ENCODE assay signal across 8 mouse cellular contexts in the genomic region with DNA sequence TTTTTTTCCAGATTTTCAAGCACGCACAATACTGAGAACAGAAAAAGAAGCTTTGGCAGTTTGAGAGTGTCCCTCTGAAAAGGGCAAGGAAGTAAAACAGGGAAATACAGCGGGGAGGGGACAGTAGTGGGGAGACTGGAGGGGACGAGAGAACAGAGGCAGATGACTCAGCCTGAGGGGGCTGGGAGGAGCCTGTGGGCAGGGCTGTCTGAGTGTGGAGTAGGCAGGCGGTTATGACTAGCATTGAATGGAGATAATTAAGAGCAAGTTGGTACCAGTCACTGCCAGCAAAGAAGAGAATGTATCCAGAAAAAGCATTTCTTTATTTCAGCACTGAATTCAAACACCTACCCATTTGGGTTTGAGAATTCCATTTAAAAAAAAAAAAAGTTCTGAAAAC.
DNase-seq lines count a peak whose midpoint lies in the region; ATAC-seq lines count a peak whose summit lies in the region.

No protein-coding gene starts in this region.

- H3K9me3 ChIP-seq in forebrain, embryonic 12.5 days = no peaks in the 10 kb centered on the region
- H3K9me3 ChIP-seq in stomach, embryonic 15.5 days = no peaks in the 10 kb centered on the region
- no peaks in the 10 kb centered on the region for H3K9me3 ChIP-seq in hindbrain, embryonic 16.5 days (ENCODE audit: control insufficient read depth, low read length)

- H3K4me3 ChIP-seq in forebrain, embryonic 12.5 days (replicated peaks) = no peak overlapping the region
- H3K4me3 ChIP-seq in stomach, embryonic 15.5 days (replicated peaks) = no peak overlapping the region
- H3K4me3 ChIP-seq in hindbrain, embryonic 16.5 days (ENCODE audit: low read length) = no peak overlapping the region

- no peaks in the 10 kb centered on the region for H3K36me3 ChIP-seq in forebrain, embryonic 12.5 days (replicated peaks)
- no peaks in the 10 kb centered on the region for H3K36me3 ChIP-seq in stomach, embryonic 15.5 days
- H3K36me3 ChIP-seq in hindbrain, embryonic 16.5 days (ENCODE audit: control insufficient read depth, insufficient read depth, low read length) = no peaks in the 10 kb centered on the region

- H3K4me2 ChIP-seq in forebrain, embryonic 12.5 days = no peak overlapping the region
- H3K4me2 ChIP-seq in stomach, embryonic 15.5 days = no peak overlapping the region
- no peak overlapping the region for H3K4me2 ChIP-seq in hindbrain, embryonic 16.5 days (ENCODE audit: low read length)

- 0 out of 2 replicates have a peak overlapping the region, but pooled peaks have one; percentile 46 for H3K27ac ChIP-seq in forebrain, embryonic 12.5 days
- H3K27ac ChIP-seq in stomach, embryonic 15.5 days = no peak overlapping the region
- no peak overlapping the region for H3K27ac ChIP-seq in hindbrain, embryonic 16.5 days (ENCODE audit: low read depth, low read length)

- H3K27me3 ChIP-seq in forebrain, embryonic 12.5 days = no peaks in the 10 kb centered on the region
- H3K27me3 ChIP-seq in stomach, embryonic 15.5 days (replicated peaks) = no peaks in the 10 kb centered on the region
- H3K27me3 ChIP-seq in hindbrain, embryonic 16.5 days (replicated peaks; ENCODE audit: control insufficient read depth, insufficient read depth, low read length) = no peaks in the 10 kb centered on the region

- WGBS in forebrain, embryonic 12.5 days = 44% methylated on average over 4 of the region's 4 CpGs
- 42% methylated on average over 4 of the region's 4 CpGs for WGBS in stomach, embryonic 15.5 days
- 55% methylated on average over 4 of the region's 4 CpGs for WGBS in hindbrain, embryonic 16.5 days

- peak; percentile 80 for ATAC-seq in forebrain, embryonic 12.5 days (ENCODE audit: low FRiP score)
- ATAC-seq in stomach, embryonic 15.5 days (ENCODE audit: insufficient read depth, low FRiP score, low read depth) = peak; percentile 66; the same call in 1 of the 2 replicates
- ATAC-seq in activated CD4-positive, CD25-positive, alpha-beta regulatory T cell, adult 4 months = no peak
- no peak for ATAC-seq in hindbrain, embryonic 16.5 days

- no peak overlapping the region for H3K9ac ChIP-seq in forebrain, embryonic 12.5 days
- H3K9ac ChIP-seq in stomach, embryonic 15.5 days = no peak overlapping the region
- no peak overlapping the region for H3K9ac ChIP-seq in hindbrain, embryonic 16.5 days (ENCODE audit: low read depth, low read length)

- peak; percentile 11 for DNase-seq in kidney, postnatal 10 days
- no peak for DNase-seq in kidney, adult 9 months
- peak; percentile 7 for DNase-seq in MN1 (ENCODE audit: low spot score)
- peak; percentile 75 to 81 for DNase-seq in left cerebral cortex, adult 18-20 months (ENCODE audit: low spot score in 2 of 2)

- peaks cover 4% of the 10 kb centered on the region; the same call in 1 of the 2 replicates for H3K4me1 ChIP-seq in forebrain, embryonic 12.5 days
- H3K4me1 ChIP-seq in stomach, embryonic 15.5 days = no peaks in the 10 kb centered on the region
- H3K4me1 ChIP-seq in hindbrain, embryonic 16.5 days (ENCODE audit: control insufficient read depth, insufficient read depth, low read depth, low read length) = no peaks in the 10 kb centered on the region

Comparison
In these comparisons a context has a peak if more than half of its experiments do, and no peak if none do; other contexts are left out.
1. ATAC-seq: peak in forebrain, embryonic 12.5 days (single experiment) and stomach, embryonic 15.5 days (single experiment); none in activated CD4-positive, CD25-positive, alpha-beta regulatory T cell, adult 4 months (single experiment) and hindbrain, embryonic 16.5 days (single experiment).